Mouse (Mus musculus) olfactory bulb, adult 2 months (tissue): ENCODE measurements around the gene Sbf2.

Source experiments
- CTCF ChIP-seq: fragments of 200-500 bp; IDR thresholded peaks from 2 replicates; pipeline ENCODE4 v1.5.1; 2012; ENCODE audit warnings: low read depth, mild to moderate bottlenecking, low read length, moderate library complexity; ENCODE audit not compliant: insufficient read depth
- POLR2A ChIP-seq: fragments of 200-500 bp; IDR thresholded peaks from 2 replicates; pipeline ENCODE4 v1.6.1; 2012; ENCODE audit warnings: mild to moderate bottlenecking, low read depth, low read length, moderate library complexity; ENCODE audit not compliant: insufficient read depth

DNA sequence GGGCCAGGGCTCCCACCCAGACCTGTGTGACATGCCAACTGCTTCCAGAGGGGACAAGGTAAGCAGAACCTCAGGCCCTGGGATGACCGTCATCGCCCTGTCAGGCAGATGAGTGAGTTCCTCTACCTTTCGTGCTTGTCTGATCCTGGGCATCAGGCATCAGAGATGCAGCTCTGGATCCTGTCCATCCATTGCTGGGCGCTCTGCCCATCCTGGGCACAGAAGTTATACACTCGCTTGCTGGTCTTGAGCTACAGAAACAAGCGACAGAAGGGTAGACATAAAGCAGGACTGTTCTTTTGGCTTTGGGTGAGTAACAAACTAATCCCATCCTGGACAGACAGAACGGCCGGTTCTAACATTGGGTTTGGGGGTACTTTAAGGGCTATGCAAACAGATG lies 305.5 kb downstream of the Sbf2 start:
- TF ChIP-seq POLR2A: no peak
- TF ChIP-seq CTCF: no peak
